Mouse (Mus musculus): ENCODE data around the gene Ano8.
A peak's percentile ranks its signal among the peaks of the same experiment; 100 is the strongest.

Gene Ano8

GRCm38 (mm10) chr8:71485142-71486135, at the start of gene Ano8:
Gene Ano8, minus strand, starts transcription at chr8:71485963.
- peak; percentile 90 to 91 for DNase-seq

GRCm38 (mm10) chr8:71534263-71534810, 48.6 kb upstream of the Ano8 start:
- DNase-seq = no peak

GRCm38 (mm10) chr8:71530735-71531467, 45.1 kb upstream of the Ano8 start:
- DNase-seq = peak; percentile 64 to 73

- DNase-seq = no peak
Observed at GRCm38 (mm10) chr8:71528362-71529073, 42.8 kb upstream of the Ano8 start.

- no peak for DNase-seq
Observed at GRCm38 (mm10) chr8:71527162-71527870, 41.6 kb upstream of the Ano8 start.

GRCm38 (mm10) chr8:71526272-71526671, 40.5 kb upstream of the Ano8 start:
- DNase-seq = no peak

GRCm38 (mm10) chr8:71525226-71526050, 39.7 kb upstream of the Ano8 start, which contains the start of gene Ccdc194:
Gene Ccdc194, minus strand, starts transcription at chr8:71525711.
- no peak for DNase-seq

GRCm38 (mm10) chr8:71521634-71522033, 35.9 kb upstream of the Ano8 start:
- peak; percentile 93 to 97 for DNase-seq

GRCm38 (mm10) chr8:71519037-71519825, 33.5 kb upstream of the Ano8 start:
- DNase-seq = peak; percentile 64 to 79

GRCm38 (mm10) chr8:71516786-71517185, 31.0 kb upstream of the Ano8 start:
- no peak for DNase-seq

- DNase-seq = no peak
Observed at GRCm38 (mm10) chr8:71515043-71515442, 29.3 kb upstream of the Ano8 start.

GRCm38 (mm10) chr8:71513018-71513754, 27.4 kb upstream of the Ano8 start:
- DNase-seq = no peak

GRCm38 (mm10) chr8:71511644-71512043, 25.9 kb upstream of the Ano8 start, which contains the start of gene Plvap:
Gene Plvap, minus strand, starts transcription at chr8:71511752.
- no peak for DNase-seq

GRCm38 (mm10) chr8:71509316-71509715, 23.6 kb upstream of the Ano8 start:
- DNase-seq = no peak

- DNase-seq = peak; percentile 77
Observed at GRCm38 (mm10) chr8:71507589-71508104, 21.9 kb upstream of the Ano8 start.

- DNase-seq = peak; percentile 69 to 74
Observed at GRCm38 (mm10) chr8:71505979-71506378, 20.2 kb upstream of the Ano8 start.

- no peak for DNase-seq
Observed at GRCm38 (mm10) chr8:71505326-71505725, 19.6 kb upstream of the Ano8 start.

GRCm38 (mm10) chr8:71504349-71504748, 18.6 kb upstream of the Ano8 start:
- no peak for DNase-seq
